Mouse (Mus musculus) bone marrow macrophage, adult 2 months (primary cell): ENCODE measurements at regions not wholly inside any gene's neighbourhood (a gene's known extent, or its start where the extent isn't known, plus 50 kb on each side); places are given as distances from the start of the nearest gene placed in this dataset.
"Not testable (repeated sequence)": the region's sequence is repeated elsewhere in the genome, so short reads cannot be mapped to it uniquely, and the experiment has no call there.

Experiments
- H3K27ac ChIP-seq: 2 replicates; pipeline ENCODE4 v1.5.1; 2012; ENCODE audit warnings: low read depth, low read length; ENCODE audit not compliant: insufficient read depth
- H3K4me1 ChIP-seq: 2 replicates; pipeline ENCODE4 v1.6.1; 2012; ENCODE audit warnings: low read length; ENCODE audit not compliant: control insufficient read depth, insufficient read depth
- H3K4me3 ChIP-seq: 2 replicates; pipeline ENCODE4 v1.5.1; 2012; ENCODE audit warnings: mild to moderate bottlenecking, low read length, moderate library complexity; ENCODE audit not compliant: insufficient read depth
- CTCF ChIP-seq: IDR thresholded peaks from 2 replicates; pipeline ENCODE4 v1.5.1; 2012; ENCODE audit warnings: low read depth, mild to moderate bottlenecking, low read length, moderate library complexity
- POLR2A ChIP-seq: IDR thresholded peaks from 2 replicates; pipeline ENCODE4 v1.6.1; 2012; ENCODE audit warnings: mild to moderate bottlenecking, low read depth, low read length, borderline replicate concordance

DNA sequence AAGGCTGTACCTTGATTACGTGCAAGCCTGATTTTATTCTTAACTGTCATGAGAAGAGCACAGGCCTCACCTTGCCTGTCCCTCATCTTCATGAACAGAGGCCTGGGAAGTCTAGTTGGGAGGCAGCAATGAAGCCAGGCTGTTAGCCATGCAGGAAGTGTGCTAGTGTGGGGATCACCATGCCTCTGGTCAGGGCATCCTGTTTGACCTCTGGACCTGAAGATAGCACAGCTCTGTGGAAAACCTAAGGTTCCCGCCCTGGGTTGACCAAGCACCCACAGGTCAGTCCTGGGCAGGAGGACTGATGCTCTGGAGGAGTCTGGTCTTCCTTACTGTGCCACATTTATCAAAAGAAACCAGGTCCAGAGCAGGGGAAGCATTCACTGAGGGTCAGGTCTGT, 157.6 kb downstream of the Gm906 start:
- TF ChIP-seq POLR2A (no peak), CTCF (no peak)
- Histone ChIP-seq H3K27ac (no peak overlapping the region), H3K4me1 (no peaks in the 10 kb centered on the region), H3K4me3 (no peak overlapping the region)

DNA sequence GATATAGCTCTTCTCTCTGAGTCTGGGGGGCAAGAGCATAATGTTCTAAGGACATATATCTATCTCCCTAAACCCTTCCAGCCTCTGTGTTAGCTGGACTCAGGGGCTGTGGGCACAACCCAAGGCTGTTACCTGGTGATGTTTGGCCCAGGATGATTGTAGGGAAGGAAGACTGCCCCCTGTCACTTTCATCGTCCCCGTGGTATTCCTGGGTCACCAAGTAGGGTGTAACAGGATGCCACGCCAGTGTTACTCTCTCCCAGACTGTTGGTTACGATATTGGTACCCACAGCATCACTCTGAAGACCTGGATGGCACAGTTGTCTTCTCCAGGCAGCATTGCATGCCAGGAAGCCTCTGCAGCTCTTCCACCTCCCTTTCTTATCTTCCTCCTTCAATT, 185.3 kb downstream of the Gm906 start:
- no peak for TF ChIP-seq POLR2A
- no peak for TF ChIP-seq CTCF
- no peaks in the 10 kb centered on the region for H3K4me1 ChIP-seq
- no peak overlapping the region for H3K4me3 ChIP-seq
- no peak overlapping the region for H3K27ac ChIP-seq

DNA sequence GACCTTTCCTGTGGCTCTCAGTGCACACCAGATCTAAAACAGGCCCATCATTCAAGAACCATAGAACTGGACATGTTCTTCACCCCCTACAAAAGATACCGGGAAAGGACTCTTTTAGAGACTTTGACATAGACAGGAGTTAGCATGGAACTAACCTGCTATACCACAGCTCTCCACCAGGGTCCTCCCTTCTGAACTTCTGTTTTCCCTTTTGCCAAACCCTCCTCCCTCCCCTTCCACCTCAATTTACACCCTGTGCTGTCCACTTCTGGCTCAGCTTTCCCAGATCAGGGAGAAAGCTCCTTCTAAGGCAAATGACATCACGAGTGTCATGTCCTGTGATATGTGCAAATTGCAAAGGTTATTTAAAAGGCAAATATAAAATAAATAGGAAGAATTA, 185.7 kb downstream of the Gm906 start:
- H3K4me3 ChIP-seq, H3K4me1 ChIP-seq, H3K27ac ChIP-seq: not testable (repeated sequence)

GRCm38 (mm10) chr13:50059676-50060075, 190.4 kb downstream of the Gm906 start:
- H3K4me3 ChIP-seq, H3K4me1 ChIP-seq, H3K27ac ChIP-seq: not testable (repeated sequence)

- H3K27ac ChIP-seq, H3K4me1 ChIP-seq, H3K4me3 ChIP-seq: not testable (repeated sequence)
Measured at GRCm38 (mm10) chr13:50059054-50059453, 191.1 kb downstream of the Gm906 start.

DNA sequence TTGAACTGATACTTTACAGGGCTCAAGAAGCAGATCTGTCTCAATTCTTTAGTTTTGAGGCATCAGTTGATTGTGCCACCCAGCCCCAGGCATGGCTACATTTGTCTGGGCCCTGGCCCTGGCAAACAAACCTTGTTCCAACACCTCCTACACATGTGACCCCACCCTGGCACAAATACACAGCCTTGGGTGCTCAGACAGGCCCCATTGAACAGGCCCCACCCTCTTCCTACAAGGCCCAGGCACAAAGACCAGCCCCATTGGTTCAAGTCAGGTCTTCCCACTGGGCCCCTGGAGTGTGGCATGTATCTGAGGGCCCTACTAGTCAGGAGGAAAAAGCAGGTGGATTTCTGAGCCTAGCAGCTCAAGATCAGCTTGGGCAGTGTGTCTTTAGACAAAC, 198.4 kb downstream of the Gm906 start:
- H3K27ac ChIP-seq, H3K4me3 ChIP-seq, H3K4me1 ChIP-seq: not testable (repeated sequence)

DNA sequence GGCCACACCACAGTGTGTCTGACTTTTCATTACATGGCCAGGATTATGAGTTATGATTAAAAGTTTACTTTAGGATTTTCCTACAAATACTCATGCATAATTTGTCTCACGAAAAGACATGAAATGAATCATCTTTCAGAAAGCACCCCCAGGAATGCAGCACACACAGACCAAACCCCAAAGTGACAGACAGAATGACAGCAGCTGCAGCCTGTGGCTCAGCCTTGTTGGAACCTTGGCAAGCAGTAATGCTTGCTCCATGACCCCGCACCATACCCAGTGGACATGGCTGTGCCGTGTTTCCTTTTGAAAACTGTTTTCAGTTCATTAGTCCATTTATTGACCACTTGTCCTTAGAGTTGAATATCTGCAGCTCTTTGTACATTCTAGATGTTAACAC, 199.0 kb downstream of the Gm906 start:
- H3K4me3 ChIP-seq = not testable (repeated sequence)

GRCm38 (mm10) chr13:50031757-50032156, 218.4 kb downstream of the Gm906 start:
- H3K4me1 ChIP-seq = no peaks in the 10 kb centered on the region
- peak; percentile 27; the same call in 1 of the 2 replicates for TF ChIP-seq CTCF
- TF ChIP-seq POLR2A = no peak
- H3K27ac ChIP-seq = no peak overlapping the region
- H3K4me3 ChIP-seq = no peak overlapping the region

More for the DNA sequence above, 199.0 kb downstream of the Gm906 start:
- not testable (repeated sequence) for H3K4me1 ChIP-seq, H3K27ac ChIP-seq

DNA sequence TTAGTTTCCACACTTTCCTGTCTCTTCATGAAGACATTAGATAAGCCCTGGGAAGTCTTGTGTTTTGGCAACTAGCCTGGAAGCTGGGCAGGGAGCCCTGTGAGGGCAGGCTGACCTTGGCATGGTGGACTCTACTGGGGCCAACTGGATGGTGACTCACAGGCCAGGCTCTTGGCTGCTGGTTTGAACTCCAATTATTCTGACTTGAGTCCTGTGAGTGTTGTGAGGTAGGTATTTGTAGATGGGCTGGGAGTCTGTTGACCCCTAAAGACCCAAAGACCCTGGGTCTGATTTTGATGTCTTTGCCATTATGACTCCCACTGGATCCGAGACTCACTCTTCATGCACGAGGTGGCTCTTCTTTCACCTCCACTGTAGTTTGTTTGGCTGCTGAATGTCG, 208.9 kb upstream of the Gm30302 start:
- not testable (repeated sequence) for H3K27ac ChIP-seq, H3K4me3 ChIP-seq, H3K4me1 ChIP-seq

GRCm38 (mm10) chr13:49966072-49966471, 167.3 kb upstream of the Gm30302 start:
- H3K27ac ChIP-seq, H3K4me1 ChIP-seq, H3K4me3 ChIP-seq: not testable (repeated sequence)

DNA sequence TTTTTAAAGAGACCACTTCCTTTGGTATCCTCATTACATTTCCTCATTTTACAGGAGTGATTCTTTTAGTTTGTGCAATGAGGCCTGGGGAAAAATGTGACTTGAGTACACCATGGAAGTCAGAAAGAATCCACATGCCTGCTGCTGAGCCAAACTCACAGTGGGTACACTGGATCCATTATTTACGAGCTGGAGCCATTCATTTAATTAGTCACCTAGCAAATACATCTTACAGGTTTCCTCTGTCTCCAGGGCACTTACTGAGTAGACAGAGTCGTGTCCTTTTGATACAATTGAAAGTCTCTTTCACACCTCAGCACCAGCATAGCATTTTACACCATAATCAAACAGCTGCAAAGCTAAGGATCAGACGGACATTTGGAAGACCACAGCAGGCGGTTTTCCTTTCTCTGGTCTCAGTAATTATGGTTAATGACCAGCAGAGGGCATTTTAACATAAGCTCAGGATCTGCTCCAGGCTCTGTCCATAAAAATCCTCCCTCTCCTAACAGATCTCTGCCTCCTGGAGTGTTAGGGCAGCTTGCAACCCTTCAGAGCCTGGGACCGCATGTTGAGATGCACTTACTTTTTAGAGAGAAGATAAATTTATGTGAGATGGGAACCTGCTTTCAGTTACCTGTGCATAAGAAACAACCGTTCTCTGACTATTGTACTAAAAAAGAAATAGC, 159.3 kb upstream of the Gm30302 start:
- not testable (repeated sequence) for H3K27ac ChIP-seq, H3K4me1 ChIP-seq, H3K4me3 ChIP-seq

DNA sequence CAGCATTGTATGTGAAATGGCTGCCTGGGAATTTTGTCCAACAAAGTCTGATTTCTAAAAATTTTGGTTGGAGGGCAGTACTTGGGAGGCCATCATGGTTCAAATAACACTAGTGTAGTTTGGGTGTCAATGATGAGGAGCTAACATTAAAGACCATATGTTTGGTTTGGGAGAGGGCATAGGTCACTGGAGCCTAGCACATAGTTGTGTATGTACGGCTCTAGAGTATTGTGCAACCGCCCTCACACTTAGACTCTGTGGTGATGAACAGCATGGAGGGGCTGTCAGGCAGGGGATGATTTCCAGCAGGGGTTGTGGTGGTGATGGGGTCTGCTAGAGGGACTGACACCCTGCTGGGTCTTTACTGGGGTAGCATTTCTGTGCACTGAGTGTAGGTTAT, 117.0 kb upstream of the Gm30302 start:
- H3K4me3 ChIP-seq = no peak overlapping the region
- H3K4me1 ChIP-seq = no peaks in the 10 kb centered on the region
- TF ChIP-seq POLR2A (no peak), CTCF (no peak)
- H3K27ac ChIP-seq = no peak overlapping the region
